Comparison of ENCODE assay signal across 15 mouse cellular contexts in genomic region chr9:45534472-45534988, GRCm38 (mm10).
A peak's percentile ranks its signal among the peaks of the same experiment; 100 is the strongest.
DNase-seq lines count a peak whose midpoint lies in the region; ATAC-seq and TF ChIP-seq lines count a peak whose summit lies in the region.
"Had no signal": no experiment of that assay in that cellular context is flagged by ENCODE, and none has a peak within 500 bp of the region (broad histone marks: within the 10 kb centered on the region; RNA-seq: fewer than 3 reads in every experiment).

No protein-coding gene starts in this region.

- no peak overlapping the region for H3K27ac ChIP-seq in kidney, postnatal 0 days
- H3K27ac ChIP-seq in forebrain, embryonic 16.5 days (ENCODE audit: low read length), result peak overlapping the region; percentile 70
- H3K27ac ChIP-seq in midbrain, embryonic 16.5 days (ENCODE audit: low read length), result peak overlapping the region; percentile 43
- H3K27ac ChIP-seq: embryonic facial prominence, embryonic 12.5 days; limb, embryonic 13.5 days; midbrain, embryonic 12.5 days had no signal

- TF ChIP-seq CTCF in kidney, postnatal 0 days (IDR thresholded peaks at IDR 0.05; ENCODE audit: low read depth), result peak; percentile 49
- TF ChIP-seq CTCF in brain, embryonic 14.5 days (IDR thresholded peaks at IDR 0.05; ENCODE audit: borderline replicate concordance, extremely low read depth, insufficient read depth, insufficient read length), result no peak

- H3K4me1 ChIP-seq in kidney, postnatal 0 days (replicated peaks; ENCODE audit: insufficient read depth, low read length), result no peaks in the 10 kb centered on the region
- H3K4me1 ChIP-seq in forebrain, embryonic 16.5 days (replicated peaks; ENCODE audit: control insufficient read depth, insufficient read depth, low read length), result peaks cover 39% of the 10 kb centered on the region
- peaks cover 26% of the 10 kb centered on the region for H3K4me1 ChIP-seq in midbrain, embryonic 16.5 days (ENCODE audit: control insufficient read depth, insufficient read depth, low read length)

- 35% methylated on average over 8 of the region's 8 CpGs for WGBS in kidney, postnatal 0 days
- WGBS in forebrain, embryonic 16.5 days, result 56% methylated on average over 8 of the region's 8 CpGs
- WGBS in midbrain, embryonic 16.5 days, result 58% methylated on average over 8 of the region's 8 CpGs

- no peak overlapping the region for H3K9ac ChIP-seq in kidney, postnatal 0 days (ENCODE audit: low read depth, low read length)
- no peak overlapping the region for H3K9ac ChIP-seq in forebrain, embryonic 16.5 days (replicated peaks; ENCODE audit: low read depth, low read length)
- H3K9ac ChIP-seq in midbrain, embryonic 16.5 days (ENCODE audit: low read depth, low read length), result no peak overlapping the region
- H3K9ac ChIP-seq: embryonic facial prominence, embryonic 12.5 days; limb, embryonic 13.5 days; midbrain, embryonic 12.5 days had no signal

- TF ChIP-seq POLR2A in brain, embryonic 14.5 days (IDR thresholded peaks at IDR 0.05; ENCODE audit: borderline replicate concordance, extremely low read depth, insufficient read depth, insufficient read length, poor library complexity, severe bottlenecking), result no peak

- ATAC-seq in kidney, postnatal 0 days (replicated peaks; ENCODE audit: low FRiP score, low read depth), result no peak
- ATAC-seq in forebrain, embryonic 16.5 days, result no peak
- ATAC-seq in midbrain, embryonic 16.5 days, result no peak

- intact Hi-C loops in heart, postnatal 14 days (cut with DNase I), result no loop called here

- no peaks in the 10 kb centered on the region for H3K27me3 ChIP-seq in kidney, postnatal 0 days (ENCODE audit: insufficient read depth, low read length)
- H3K27me3 ChIP-seq in forebrain, embryonic 16.5 days (replicated peaks; ENCODE audit: control insufficient read depth, insufficient read depth, low read length), result no peaks in the 10 kb centered on the region
- no peaks in the 10 kb centered on the region for H3K27me3 ChIP-seq in midbrain, embryonic 16.5 days (ENCODE audit: control insufficient read depth, insufficient read depth, low read depth, low read length)
- H3K27me3 ChIP-seq: embryonic facial prominence, embryonic 12.5 days; midbrain, embryonic 12.5 days had no signal

- H3K9me3 ChIP-seq in kidney, postnatal 0 days (replicated peaks; ENCODE audit: low read length), result no peaks in the 10 kb centered on the region
- no peaks in the 10 kb centered on the region for H3K9me3 ChIP-seq in forebrain, embryonic 16.5 days (ENCODE audit: control insufficient read depth, low read length)
- no peaks in the 10 kb centered on the region for H3K9me3 ChIP-seq in midbrain, embryonic 16.5 days (replicated peaks; ENCODE audit: control insufficient read depth, low read length, poor library complexity, severe bottlenecking)
- H3K9me3 ChIP-seq: embryonic facial prominence, embryonic 12.5 days; limb, embryonic 13.5 days; midbrain, embryonic 12.5 days had no signal

- peak; percentile 52 for DNase-seq in kidney, postnatal 0 days (ENCODE audit: low spot score)
- no peak for DNase-seq in kidney, adult 18-20 months
- peak; percentile 55 for DNase-seq in brain, embryonic 14.5 days (ENCODE audit: low read depth)
- DNase-seq in heart, adult 9 months (ENCODE audit: low spot score in 2 of 2), result no peak
- no peak for DNase-seq in cerebellum, adult 11-12 months
- no peak for DNase-seq in heart, postnatal 14 days
- DNase-seq: adrenal gland, postnatal 25 days; cerebellum, adult 2 months; lung, adult 2 months; thymus, adult 18-20 months had no signal

- H3K36me3 ChIP-seq in kidney, postnatal 0 days (ENCODE audit: insufficient read depth, low read length), result no peaks in the 10 kb centered on the region
- H3K36me3 ChIP-seq in forebrain, embryonic 16.5 days (ENCODE audit: control insufficient read depth, insufficient read depth), result no peaks in the 10 kb centered on the region
- no peaks in the 10 kb centered on the region for H3K36me3 ChIP-seq in midbrain, embryonic 16.5 days (ENCODE audit: control insufficient read depth, insufficient read depth, low read length)
- H3K36me3 ChIP-seq: embryonic facial prominence, embryonic 12.5 days; limb, embryonic 13.5 days; midbrain, embryonic 12.5 days had no signal

- H3K4me3 ChIP-seq in kidney, postnatal 0 days (replicated peaks; ENCODE audit: low read depth, low read length), result no peak overlapping the region
- no peak overlapping the region for H3K4me3 ChIP-seq in forebrain, embryonic 16.5 days (replicated peaks; ENCODE audit: low read length)
- no peak overlapping the region for H3K4me3 ChIP-seq in midbrain, embryonic 16.5 days (ENCODE audit: low read depth, low read length)
- H3K4me3 ChIP-seq: embryonic facial prominence, embryonic 12.5 days; limb, embryonic 13.5 days; midbrain, embryonic 12.5 days had no signal

- H3K4me2 ChIP-seq in kidney, postnatal 0 days (ENCODE audit: low read length), result no peak overlapping the region
- no peak overlapping the region for H3K4me2 ChIP-seq in forebrain, embryonic 16.5 days (ENCODE audit: low read length)
- no peak overlapping the region for H3K4me2 ChIP-seq in midbrain, embryonic 16.5 days (ENCODE audit: low read length)
- H3K4me2 ChIP-seq: embryonic facial prominence, embryonic 12.5 days; limb, embryonic 13.5 days; midbrain, embryonic 12.5 days had no signal

Comparison
In these comparisons a context has a peak if more than half of its experiments do, and no peak if none do; other contexts are left out.
1. DNase-seq: peak in kidney, postnatal 0 days (single experiment) and brain, embryonic 14.5 days (single experiment); none in kidney, adult 18-20 months (single experiment), heart, adult 9 months (0 of 2), cerebellum, adult 11-12 months (single experiment) and heart, postnatal 14 days (0 of 2).